Mouse (Mus musculus): ENCODE results near the gene Ccl28. TPM values are rescaled to one million over a fixed set of nuclear protein-coding genes. Genes with fewer than 3 reads are reported as not detected.
"Not testable (repeated sequence)": the region's sequence is repeated elsewhere in the genome, so short reads cannot be mapped to it uniquely, and the experiment has no call there.

Ccl28 gene
- polyA plus RNA-seq, 1 experiment from 2014 or later = 0.06 TPM

GRCm38 (mm10) chr13:119691958-119692357, 68.3 kb downstream of the Ccl28 start:
- peak overlapping the region; percentile 93; the same call in 1 of the 2 replicates for H3K9ac ChIP-seq
- ATAC-seq (ENCODE audit: insufficient number of reproducible peaks, insufficient read depth, low FRiP score, low TSS enrichment); H3K27me3 ChIP-seq; H3K9me3 ChIP-seq; H3K36me3 ChIP-seq; H3K27ac ChIP-seq: not testable (repeated sequence)
- peaks cover 32% of the 10 kb centered on the region for H3K4me1 ChIP-seq
- peak overlapping the region; percentile 69 for H3K4me2 ChIP-seq (replicated peaks)
- peak overlapping the region; percentile 93 for H3K4me3 ChIP-seq
- WGBS = 72% methylated on average over 3 of the region's 3 CpGs

GRCm38 (mm10) chr13:119695676-119696075, 72.1 kb downstream of the Ccl28 start:
- no peak overlapping the region for H3K4me3 ChIP-seq
- H3K4me2 ChIP-seq (replicated peaks) = 0 out of 2 replicates have a peak overlapping the region, but pooled peaks have one; percentile 3
- no peak for ATAC-seq (ENCODE audit: insufficient number of reproducible peaks, insufficient read depth, low FRiP score, low TSS enrichment)
- H3K27me3 ChIP-seq = no peaks in the 10 kb centered on the region
- 48% methylated on average over 4 of the region's 4 CpGs for WGBS
- H3K9me3 ChIP-seq = no peaks in the 10 kb centered on the region
- H3K4me1 ChIP-seq = peaks cover 27% of the 10 kb centered on the region
- no peak overlapping the region for H3K27ac ChIP-seq
- H3K9ac ChIP-seq = no peak overlapping the region
- H3K36me3 ChIP-seq = peaks cover 9% of the 10 kb centered on the region

DNA sequence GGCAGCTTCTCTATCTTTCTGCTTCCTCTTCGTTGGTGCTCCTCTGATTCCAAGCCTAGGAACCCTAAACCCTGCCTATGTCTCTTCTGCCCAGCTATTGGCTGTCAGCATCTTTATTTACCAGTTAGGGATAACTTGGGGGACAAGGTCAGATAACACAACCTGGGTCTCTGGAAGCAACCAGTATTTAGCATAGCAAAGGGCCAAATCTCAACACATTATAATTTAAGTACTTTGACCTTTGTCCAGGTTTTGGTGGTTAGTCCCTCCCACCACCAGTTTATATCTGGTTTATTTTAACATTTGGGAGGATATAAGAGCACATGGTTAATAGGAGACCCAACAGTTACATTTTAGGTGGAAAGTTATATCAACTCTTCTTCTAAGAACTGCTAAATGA, 72.9 kb downstream of the Ccl28 start:
- peaks cover 14% of the 10 kb centered on the region for H3K36me3 ChIP-seq
- no peaks in the 10 kb centered on the region for H3K27me3 ChIP-seq
- H3K9me3 ChIP-seq = no peaks in the 10 kb centered on the region
- no peak overlapping the region for H3K27ac ChIP-seq
- H3K4me1 ChIP-seq = peaks cover 24% of the 10 kb centered on the region
- H3K4me2 ChIP-seq (replicated peaks) = no peak overlapping the region
- WGBS = 81% methylated on average over 1 of the region's 1 CpGs
- no peak overlapping the region for H3K9ac ChIP-seq
- no peak for ATAC-seq (ENCODE audit: insufficient number of reproducible peaks, insufficient read depth, low FRiP score, low TSS enrichment)
- H3K4me3 ChIP-seq = no peak overlapping the region

GRCm38 (mm10) chr13:119698436-119698835, 74.8 kb downstream of the Ccl28 start:
- Histone ChIP-seq H3K4me1 (peaks cover 11% of the 10 kb centered on the region), H3K9me3 (no peaks in the 10 kb centered on the region), H3K9ac (no peak overlapping the region), H3K27ac (no peak overlapping the region), H3K4me3 (no peak overlapping the region), H3K36me3 (peaks cover 29% of the 10 kb centered on the region), H3K27me3 (no peaks in the 10 kb centered on the region), H3K4me2 (replicated peaks) (no peak overlapping the region)
- no peak for ATAC-seq (ENCODE audit: insufficient number of reproducible peaks, insufficient read depth, low FRiP score, low TSS enrichment)
- WGBS = 91% methylated on average over 4 of the region's 4 CpGs

Other genes with a start within 250 kb of the Ccl28 start
- gene Paip1, start 195.2 kb upstream of the Ccl28 start, polyA plus RNA-seq (2016; fragmentation: Nextera tagmentation; extraction: Ambion mirVana) = 104 and 105 TPM in 2 replicates
- 90.3 and 92.9 TPM in 2 replicates for gene 4833420G17Rik, start 161.1 kb upstream of the Ccl28 start, polyA plus RNA-seq (2016; fragmentation: Nextera tagmentation; extraction: Ambion mirVana)
- gene Tmem267, start 135.8 kb upstream of the Ccl28 start, polyA plus RNA-seq (2016; fragmentation: Nextera tagmentation; extraction: Ambion mirVana) = 1.3 and 1.5 TPM in 2 replicates
- 1.8 and 2.9 TPM in 2 replicates for gene 3110070M22Rik, start 135.4 kb upstream of the Ccl28 start, polyA plus RNA-seq (2016; fragmentation: Nextera tagmentation; extraction: Ambion mirVana)
- gene Hmgcs1, start 66.6 kb downstream of the Ccl28 start, polyA plus RNA-seq (2016; fragmentation: Nextera tagmentation; extraction: Ambion mirVana) = 197 and 223 TPM in 2 replicates
- 1.1 and 1.3 TPM in 2 replicates for gene Nim1k, start 132.1 kb downstream of the Ccl28 start, polyA plus RNA-seq (2016; fragmentation: Nextera tagmentation; extraction: Ambion mirVana)
- gene Zfp131, start 167.1 kb downstream of the Ccl28 start, polyA plus RNA-seq (2016; fragmentation: Nextera tagmentation; extraction: Ambion mirVana) = 49.8 and 50.1 TPM in 2 replicates
- not detected in 2 replicates for gene AF067063, start 206.4 kb downstream of the Ccl28 start, polyA plus RNA-seq (2016; fragmentation: Nextera tagmentation; extraction: Ambion mirVana)
- not detected in 2 replicates for gene D13Ertd608e, start 212.2 kb downstream of the Ccl28 start, polyA plus RNA-seq (2016; fragmentation: Nextera tagmentation; extraction: Ambion mirVana)